Mouse (Mus musculus) liver, embryonic 14.5 days (tissue): ENCODE results near the gene Plxna3. TPM values are rescaled to one million over a fixed set of nuclear protein-coding genes. Genes with fewer than 3 reads are reported as not detected.
A peak's percentile ranks its signal among the peaks of the same experiment; 100 is the strongest.

ENCODE experiments used
- ATAC-seq: fragments of 200-750 bp; cut with Nextera tagmentation; 2 replicates; pipeline ENCODE4 v1.8.0; 2017; ENCODE audit warnings: moderate number of reproducible peaks, mild to moderate bottlenecking, moderate library complexity; ENCODE audit not compliant: insufficient read depth
- DNase-seq, 3 experiments: peaks; one replicate each; pipeline ENCODE4 v3.0.0-alpha.2; 2012 to 2013; ENCODE audit warnings: low read depth in 3 of 3, low spot score in 3 of 3
- H3K27ac ChIP-seq: fragments of 300-500 bp; sonication (generic); 2 replicates; pipeline ENCODE4 v1.5.1; 2014; ENCODE audit warnings: moderate library complexity, mild to moderate bottlenecking, control low read depth, inconsistent platforms
- H3K27me3 ChIP-seq: fragments of 300-500 bp; sonication (generic); 2 replicates; pipeline ENCODE4 v1.6.1; 2014; ENCODE audit warnings: mild to moderate bottlenecking, low read length, moderate library complexity; ENCODE audit not compliant: control insufficient read depth, insufficient read depth
- H3K36me3 ChIP-seq: fragments of 300-500 bp; sonication (generic); replicated peaks from 2 replicates; pipeline ENCODE4 v1.6.1; 2014; ENCODE audit warnings: low read depth; ENCODE audit not compliant: control insufficient read depth, insufficient read depth
- H3K4me1 ChIP-seq, 2 experiments: fragments of 200-500 bp in 1 of 2; fragments of 300-500 bp in 1 of 2; sonication (generic) in 1 of 2; replicated peaks; 2 replicates each; pipeline ENCODE4 v1.6.1; 2012 to 2014; ENCODE audit warnings: antibody characterized with exemption in 1 of 2, inconsistent platforms in 1 of 2, low read length in 1 of 2; ENCODE audit not compliant: control insufficient read depth in 2 of 2, insufficient read depth in 2 of 2
- H3K4me2 ChIP-seq: fragments of 300-500 bp; sonication (generic); 2 replicates; pipeline ENCODE4 v1.6.1; 2014; ENCODE audit warnings: low read depth, mild to moderate bottlenecking, control low read depth, moderate library complexity
- H3K4me3 ChIP-seq, 2 experiments: fragments of 200-500 bp in 1 of 2; fragments of 300-500 bp in 1 of 2; sonication (generic) in 1 of 2; 2 replicates each; pipeline ENCODE4 v1.5.1; 2012 to 2014; ENCODE audit warnings: low read depth in 2 of 2, low read length in 2 of 2, mild to moderate bottlenecking in 2 of 2, control low read depth in 1 of 2, inconsistent platforms in 1 of 2, moderate library complexity in 1 of 2; ENCODE audit not compliant: insufficient read depth in 1 of 2
- H3K9ac ChIP-seq: fragments of 300-500 bp; sonication (generic); replicated peaks from 2 replicates; pipeline ENCODE4 v1.6.1; 2014; ENCODE audit warnings: mild to moderate bottlenecking, control low read depth, moderate library complexity
- H3K9me3 ChIP-seq: fragments of 300-500 bp; sonication (generic); 2 replicates; pipeline ENCODE4 v1.6.1; 2016; ENCODE audit warnings: low read length, mixed read lengths; ENCODE audit not compliant: control insufficient read depth
- CTCF ChIP-seq: IDR thresholded peaks from 2 replicates; pipeline ENCODE4 v1.5.1; 2016; ENCODE audit warnings: antibody characterized with exemption, low read depth, control low read depth
- EP300 ChIP-seq: IDR thresholded peaks from 2 replicates; pipeline ENCODE4 v1.6.1; 2016; ENCODE audit warnings: antibody characterized with exemption, low read depth
- WGBS: fragments of 180-500 bp; shearing (Covaris S2); extraction: QIAGEN DNeasy Blood & Tissue Kit; methylation state at CpG from one replicate; pipeline ENCODE4 v1.1.7; 2014; ENCODE audit not compliant: insufficient replicate concordance; 5-methylcytosine and 5-hydroxymethylcytosine counted together
- polyA plus RNA-seq, 2 experiments: library from polyadenylated mRNA; depleted of rRNA in 1 of 2; stranded (reverse) in 1 of 2; unstranded in 1 of 2; fragments of >200 nt; fragmentation: Nextera tagmentation in 1 of 2; extraction: Ambion mirVana in 1 of 2; gene quantifications; 2 replicates each; pipeline versions ENCODE4 v1.2.1 to v1.2.3; 2012 to 2014

Gene Plxna3
- polyA plus RNA-seq, 2 experiments = 0.51 to 2.9 TPM

GRCm38 (mm10) chrX:74368209-74368909 lies 39.5 kb downstream of the Plxna3 start:
- peak overlapping the region; percentile 71 for H3K4me2 ChIP-seq
- H3K4me1 ChIP-seq = peaks cover 3 to 16% of the 10 kb centered on the region in 2 experiments; a peak in 3 of 4 replicates
- DNase-seq (peak in 1 of 3 experiments; percentile 37), ATAC-seq (peak; percentile 75)
- peak overlapping the region; percentile 72 to 87 for H3K4me3 ChIP-seq
- H3K9ac ChIP-seq = peak overlapping the region; percentile 86
- TF ChIP-seq CTCF (peak; percentile 29; the same call in 1 of the 2 replicates), EP300 (no peak)
- no peaks in the 10 kb centered on the region for H3K27me3 ChIP-seq
- H3K36me3 ChIP-seq = no peaks in the 10 kb centered on the region
- WGBS = 11% methylated on average over 49 of the region's 49 CpGs
- H3K9me3 ChIP-seq = no peaks in the 10 kb centered on the region
- peak overlapping the region; percentile 27 for H3K27ac ChIP-seq

- Histone ChIP-seq H3K9me3 (no peaks in the 10 kb centered on the region), H3K4me3 (peak within 1 kb of the TSS; percentile 56 to 58), H3K27ac (no peak within 1 kb of the TSS), H3K9ac (peak within 1 kb of the TSS; percentile 69), H3K4me1 (peaks cover 3 to 16% of the 10 kb centered on the region in 2 experiments; a peak in 3 of 4 replicates), H3K4me2 (peak within 1 kb of the TSS; percentile 75), H3K36me3 (no peaks in the 10 kb centered on the region), H3K27me3 (no peaks in the 10 kb centered on the region)
- ATAC-seq (peak; percentile 89), DNase-seq (peak; percentile 77 to 79 (median 79))
- WGBS = 13% methylated on average over 32 of the region's 32 CpGs
- TF ChIP-seq CTCF = 0 out of 2 replicates have a peak, but pooled peaks have one; percentile 19
- TF ChIP-seq EP300 = no peak
Measured at GRCm38 (mm10) chrX:74372888-74373549, 44.2 kb downstream of the Plxna3 start, which contains the start of the genes Ubl4a and Slc10a3. Gene Ubl4a (minus strand): TSS chrX:74373218. Gene Slc10a3 (minus strand): TSS chrX:74373349.

- Histone ChIP-seq H3K4me2 (no peak overlapping the region), H3K4me1 (peaks cover 11 to 29% of the 10 kb centered on the region in 2 experiments; a peak in 3 of 4 replicates), H3K9me3 (no peaks in the 10 kb centered on the region), H3K9ac (no peak overlapping the region), H3K27ac (no peak overlapping the region), H3K36me3 (no peaks in the 10 kb centered on the region), H3K4me3 (no peak overlapping the region), H3K27me3 (no peaks in the 10 kb centered on the region)
- WGBS = 30% methylated on average over 2 of the region's 2 CpGs
- peak; percentile 86 for ATAC-seq
- DNase-seq = peak in 2 of 3 experiments; percentile 35 to 39
- TF ChIP-seq EP300 (peak; percentile 69), CTCF (no peak)
Measured at GRCm38 (mm10) chrX:74384451-74384850, 55.6 kb downstream of the Plxna3 start.

GRCm38 (mm10) chrX:74388153-74388552 lies 59.3 kb downstream of the Plxna3 start:
- Histone ChIP-seq H3K4me2 (no peak overlapping the region), H3K27me3 (no peaks in the 10 kb centered on the region), H3K36me3 (no peaks in the 10 kb centered on the region), H3K4me1 (peaks cover 15 to 33% of the 10 kb centered on the region in 2 experiments; a peak in 3 of 4 replicates), H3K9me3 (no peaks in the 10 kb centered on the region), H3K4me3 (no peak overlapping the region), H3K9ac (no peak overlapping the region), H3K27ac (peak overlapping the region; percentile 46)
- ATAC-seq (peak; percentile 25; the same call in 1 of the 2 replicates), DNase-seq (peak in 1 of 3 experiments; percentile 31)
- TF ChIP-seq CTCF = no peak
- TF ChIP-seq EP300 = peak; percentile 70
